Mouse (Mus musculus) MN1 (cell line): Measurements from ENCODE around the gene Gripap1.

Experiments
- DNase-seq: peaks from one replicate; pipeline ENCODE4 v3.0.0-alpha.2; 2016; ENCODE audit warnings: low spot score

Gripap1 gene

DNA sequence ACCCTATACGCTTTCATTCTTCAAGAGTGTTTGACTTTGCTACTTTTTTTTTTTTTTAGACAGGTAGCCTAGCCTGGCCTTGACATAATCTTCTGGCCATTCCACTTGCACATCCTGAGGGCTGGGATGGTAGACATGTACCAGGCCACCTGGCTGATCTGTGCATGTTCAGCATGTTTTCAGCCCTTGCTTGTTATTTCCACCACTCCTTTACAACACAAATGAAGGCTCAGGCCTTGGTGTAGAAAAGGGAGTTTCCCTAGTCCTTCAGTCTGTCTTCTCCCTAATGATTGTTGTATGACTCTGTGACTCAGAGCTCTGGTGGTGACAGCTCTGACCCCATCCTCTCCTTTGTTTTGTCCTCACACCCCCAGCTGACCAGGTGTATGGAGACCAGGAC, 77.6 kb downstream of the Gripap1 start:
- DNase-seq: no peak

DNA sequence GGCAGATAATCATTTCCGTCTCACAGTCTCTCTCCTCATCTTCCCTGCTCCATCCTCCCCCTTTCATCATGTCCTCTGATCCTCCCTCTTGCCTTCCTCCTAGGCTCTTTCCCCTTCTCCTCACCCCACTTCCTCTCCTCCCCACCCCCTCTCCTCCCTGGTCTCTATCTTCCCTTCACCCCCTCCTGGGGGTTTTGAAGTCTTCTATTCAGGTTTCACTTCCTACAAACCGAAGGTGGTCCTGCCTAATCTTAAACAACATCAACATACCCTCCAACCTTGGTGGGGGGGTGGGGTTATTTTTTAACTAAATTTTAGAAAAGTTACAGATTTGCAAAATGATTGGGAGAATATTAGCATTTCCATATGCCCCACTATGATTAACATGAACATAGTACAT, 78.9 kb downstream of the Gripap1 start:
- DNase-seq: no peak

DNA sequence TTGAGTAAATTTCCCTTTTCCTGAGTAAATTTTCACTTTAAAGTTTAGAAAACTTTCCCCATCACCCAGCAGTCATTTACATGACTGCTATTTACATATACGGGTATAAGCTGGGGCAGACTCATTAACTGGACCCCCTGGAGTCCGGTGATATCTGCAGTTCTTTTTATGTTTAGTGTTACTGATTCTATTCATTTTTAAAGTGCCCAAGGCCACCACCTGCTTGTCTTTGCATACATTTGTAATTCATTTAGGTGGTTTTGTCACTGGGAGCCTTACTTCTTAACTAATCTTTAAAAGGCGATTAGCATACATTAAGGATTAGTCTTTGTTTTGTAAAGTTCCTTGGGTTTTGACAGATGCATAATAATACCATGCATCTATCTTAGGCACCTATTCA, 80.3 kb downstream of the Gripap1 start:
- no peak for DNase-seq
